Mouse (Mus musculus) stomach, postnatal 0 days (tissue): ENCODE results near the gene Otop2. TPM values are rescaled to one million over a fixed set of nuclear protein-coding genes. Genes with fewer than 3 reads are reported as not detected.
A peak's percentile ranks its signal among the peaks of the same experiment; 100 is the strongest.

ENCODE experiments used
- ATAC-seq: fragments of 200-750 bp; cut with Nextera tagmentation; 2 replicates; pipeline ENCODE4 v1.8.0; 2017; ENCODE audit not compliant: low FRiP score, low TSS enrichment
- DNase-seq: peaks from one replicate; pipeline ENCODE4 v3.0.0-alpha.2; 2016; ENCODE audit warnings: low spot score
- H3K27ac ChIP-seq: fragments of 300-500 bp; sonication (generic); replicated peaks from 2 replicates; pipeline ENCODE4 v1.5.1; 2014; ENCODE audit warnings: mild to moderate bottlenecking, control low read depth
- H3K27me3 ChIP-seq: fragments of 300-500 bp; sonication (generic); 2 replicates; pipeline ENCODE4 v1.6.1; 2014; ENCODE audit warnings: low read length; ENCODE audit not compliant: control insufficient read depth, insufficient read depth
- H3K36me3 ChIP-seq: fragments of 300-500 bp; sonication (generic); 2 replicates; pipeline ENCODE4 v1.6.1; 2014; ENCODE audit warnings: low read length, mixed read lengths; ENCODE audit not compliant: control insufficient read depth, insufficient read depth
- H3K4me1 ChIP-seq: fragments of 300-500 bp; sonication (generic); replicated peaks from 2 replicates; pipeline ENCODE4 v1.6.1; 2014; ENCODE audit warnings: antibody characterized with exemption; ENCODE audit not compliant: control insufficient read depth, insufficient read depth
- H3K4me2 ChIP-seq: fragments of 300-500 bp; sonication (generic); replicated peaks from 2 replicates; pipeline ENCODE4 v1.6.1; 2014; ENCODE audit warnings: low read depth, mild to moderate bottlenecking, control low read depth, moderate library complexity
- H3K4me3 ChIP-seq: fragments of 300-500 bp; sonication (generic); 2 replicates; pipeline ENCODE4 v1.5.1; 2014; ENCODE audit warnings: low read depth, low read length, control low read depth
- H3K9ac ChIP-seq: fragments of 300-500 bp; sonication (generic); 2 replicates; pipeline ENCODE4 v1.6.1; 2014; ENCODE audit warnings: mild to moderate bottlenecking, low read length, control low read depth, mixed read lengths
- H3K9me3 ChIP-seq: fragments of 300-500 bp; sonication (generic); 2 replicates; pipeline ENCODE4 v1.6.1; 2016; ENCODE audit warnings: low read length; ENCODE audit not compliant: control insufficient read depth
- CTCF ChIP-seq: IDR thresholded peaks from 2 replicates; pipeline ENCODE4 v1.5.1; 2016; ENCODE audit warnings: antibody characterized with exemption, low read depth, mild to moderate bottlenecking, moderate library complexity
- EP300 ChIP-seq: optimal IDR thresholded peaks from 2 replicates; pipeline ENCODE3; 2016; ENCODE audit warnings: antibody characterized with exemption
- WGBS: fragments of 180-500 bp; shearing (Covaris S2); extraction: QIAGEN DNeasy Blood & Tissue Kit; methylation state at CpG from one replicate; pipeline ENCODE4 v1.1.7; 2014; 5-methylcytosine and 5-hydroxymethylcytosine counted together
- polyA plus RNA-seq: library from polyadenylated mRNA; unstranded; fragments of >200 nt; fragmentation: Nextera tagmentation; extraction: Ambion mirVana; gene quantifications from 2 replicates; pipeline ENCODE4 v1.2.1, GENCODE M21; 2015

Gene Otop2
- polyA plus RNA-seq, 1 experiment from 2014 or later, result 4.7 TPM

GRCm38 (mm10) chr11:115374695-115375425, 67.9 kb downstream of the Otop2 start:
- TF ChIP-seq EP300, result no peak
- TF ChIP-seq CTCF, result no peak
- DNase-seq (no peak), ATAC-seq (no peak)
- H3K9ac ChIP-seq, result peak overlapping the region; percentile 28
- no peaks in the 10 kb centered on the region for H3K27me3 ChIP-seq
- peak overlapping the region; percentile 59 for H3K4me2 ChIP-seq
- no peaks in the 10 kb centered on the region for H3K9me3 ChIP-seq
- H3K27ac ChIP-seq, result no peak overlapping the region
- no peak overlapping the region for H3K4me3 ChIP-seq
- 58% methylated on average over 12 of the region's 12 CpGs for WGBS
- no peaks in the 10 kb centered on the region for H3K4me1 ChIP-seq
- no peaks in the 10 kb centered on the region for H3K36me3 ChIP-seq

GRCm38 (mm10) chr11:115376722-115377121, 69.8 kb downstream of the Otop2 start:
- 60% methylated on average over 7 of the region's 7 CpGs for WGBS
- no peak for ATAC-seq

GRCm38 (mm10) chr11:115377254-115377653, 70.3 kb downstream of the Otop2 start:
- Histone ChIP-seq H3K9me3 (no peaks in the 10 kb centered on the region), H3K4me1 (no peaks in the 10 kb centered on the region; the same call in none of the 2 replicates), H3K4me2 (no peak overlapping the region), H3K27me3 (no peaks in the 10 kb centered on the region), H3K36me3 (no peaks in the 10 kb centered on the region), H3K27ac (no peak overlapping the region), H3K4me3 (no peak overlapping the region), H3K9ac (no peak overlapping the region)
- DNase-seq (no peak), ATAC-seq (no peak)
- 85% methylated on average over 4 of the region's 4 CpGs for WGBS
- no peak for TF ChIP-seq EP300
- TF ChIP-seq CTCF, result no peak

More at GRCm38 (mm10) chr11:115376722-115377121, 69.8 kb downstream of the Otop2 start:
- H3K4me3 ChIP-seq, result no peak overlapping the region
- H3K27ac ChIP-seq, result no peak overlapping the region
- no peaks in the 10 kb centered on the region for H3K27me3 ChIP-seq
- no peak overlapping the region for H3K4me2 ChIP-seq
- TF ChIP-seq EP300, result no peak
- TF ChIP-seq CTCF, result no peak
- H3K9ac ChIP-seq, result no peak overlapping the region
- H3K4me1 ChIP-seq, result no peaks in the 10 kb centered on the region; the same call in 1 of the 2 replicates
- DNase-seq, result no peak
- H3K36me3 ChIP-seq, result no peaks in the 10 kb centered on the region
- no peaks in the 10 kb centered on the region for H3K9me3 ChIP-seq

- Histone ChIP-seq H3K36me3 (no peaks in the 10 kb centered on the region), H3K27me3 (no peaks in the 10 kb centered on the region), H3K4me2 (no peak overlapping the region), H3K9ac (no peak overlapping the region), H3K4me3 (no peak overlapping the region), H3K4me1 (no peaks in the 10 kb centered on the region; the same call in none of the 2 replicates), H3K27ac (no peak overlapping the region), H3K9me3 (no peaks in the 10 kb centered on the region)
- TF ChIP-seq EP300 (no peak), CTCF (peak; percentile 26; the same call in 1 of the 2 replicates)
- DNase-seq, result no peak
- ATAC-seq, result no peak
- WGBS, result 87% methylated on average over 7 of the region's 7 CpGs
These were observed 70.9 kb downstream of the Otop2 start for GRCm38 (mm10) chr11:115377854-115378253.

- no peaks in the 10 kb centered on the region for H3K9me3 ChIP-seq
- peak overlapping the region; percentile 94 for H3K4me2 ChIP-seq
- H3K4me1 ChIP-seq, result peaks cover 3% of the 10 kb centered on the region
- DNase-seq (no peak), ATAC-seq (no peak)
- peak overlapping the region; percentile 75 for H3K4me3 ChIP-seq
- no peak for TF ChIP-seq CTCF
- TF ChIP-seq EP300, result no peak
- 0 out of 2 replicates have a peak overlapping the region, but pooled peaks have one; percentile 9 for H3K9ac ChIP-seq
- WGBS, result 15% methylated on average over 9 of the region's 9 CpGs
- H3K27me3 ChIP-seq, result no peaks in the 10 kb centered on the region
- peak overlapping the region; percentile 53 for H3K27ac ChIP-seq
- no peaks in the 10 kb centered on the region for H3K36me3 ChIP-seq
These were observed 74.3 kb downstream of the Otop2 start for GRCm38 (mm10) chr11:115381276-115381675.

Other genes with a start within 250 kb of the Otop2 start
- gene Cd300e, start 245.0 kb upstream of the Otop2 start, polyA plus RNA-seq, result 0.07 TPM in 1 of 2 replicates, not detected in the other
- gene Rab37, start 215.7 kb upstream of the Otop2 start, polyA plus RNA-seq, result 1.7 TPM in 2 replicates
- gene Cd300lf, start 173.2 kb upstream of the Otop2 start, polyA plus RNA-seq, result 0.36 and 0.47 TPM in 2 replicates
- 104 and 109 TPM in 2 replicates for gene Slc9a3r1, start 143.8 kb upstream of the Otop2 start, polyA plus RNA-seq
- 6.3 and 8.2 TPM in 2 replicates for gene Tmem104, start 119.7 kb upstream of the Otop2 start, polyA plus RNA-seq
- 17.7 and 18.1 TPM in 2 replicates for gene Nat9, start 119.3 kb upstream of the Otop2 start, polyA plus RNA-seq
- not detected in 2 replicates for gene Grin2c, start 39.9 kb upstream of the Otop2 start, polyA plus RNA-seq
- gene Fdxr, start 30.1 kb upstream of the Otop2 start, polyA plus RNA-seq, result 6.7 and 7.3 TPM in 2 replicates
- gene Fads6, start 9.5 kb upstream of the Otop2 start, polyA plus RNA-seq, result 1.3 and 1.5 TPM in 2 replicates
- 0.34 and 0.36 TPM in 2 replicates for gene Ush1g, start 14.9 kb downstream of the Otop2 start, polyA plus RNA-seq
- 20.5 and 21.0 TPM in 2 replicates for gene Otop3, start 27.6 kb downstream of the Otop2 start, polyA plus RNA-seq
- gene Hid1, start 60.6 kb downstream of the Otop2 start, polyA plus RNA-seq, result 37.5 and 42.7 TPM in 2 replicates
- 3.9 and 4.1 TPM in 2 replicates for gene Cdr2l, start 74.8 kb downstream of the Otop2 start, polyA plus RNA-seq
- 138 and 144 TPM in 2 replicates for gene Mrpl58, start 96.6 kb downstream of the Otop2 start, polyA plus RNA-seq
- gene Atp5h, start 112.8 kb downstream of the Otop2 start, polyA plus RNA-seq, result 883 and 916 TPM in 2 replicates
- 11.6 and 13.0 TPM in 2 replicates for gene Kctd2, start 113.0 kb downstream of the Otop2 start, polyA plus RNA-seq
- 0.10 and 0.13 TPM in 2 replicates for gene Trim80, start 133.4 kb downstream of the Otop2 start, polyA plus RNA-seq
- 14.4 and 17.3 TPM in 2 replicates for gene Slc16a5, start 155.3 kb downstream of the Otop2 start, polyA plus RNA-seq
- 6.3 and 6.5 TPM in 2 replicates for gene Armc7, start 168.5 kb downstream of the Otop2 start, polyA plus RNA-seq
- gene Nt5c, start 184.7 kb downstream of the Otop2 start, polyA plus RNA-seq, result 145 and 152 TPM in 2 replicates
- 356 and 371 TPM in 2 replicates for gene Jpt1, start 207.2 kb downstream of the Otop2 start, polyA plus RNA-seq
- 533 and 539 TPM in 2 replicates for gene Sumo2, start 229.1 kb downstream of the Otop2 start, polyA plus RNA-seq